Mouse (Mus musculus) bone marrow macrophage, adult 2 months (primary cell): ENCODE measurements around the gene Fh1.

Experiments
- CTCF ChIP-seq: IDR thresholded peaks from 2 replicates; pipeline ENCODE4 v1.5.1; 2012; ENCODE audit warnings: low read depth, mild to moderate bottlenecking, low read length, moderate library complexity
- POLR2A ChIP-seq: IDR thresholded peaks from 2 replicates; pipeline ENCODE4 v1.6.1; 2012; ENCODE audit warnings: mild to moderate bottlenecking, low read depth, low read length, borderline replicate concordance

DNA sequence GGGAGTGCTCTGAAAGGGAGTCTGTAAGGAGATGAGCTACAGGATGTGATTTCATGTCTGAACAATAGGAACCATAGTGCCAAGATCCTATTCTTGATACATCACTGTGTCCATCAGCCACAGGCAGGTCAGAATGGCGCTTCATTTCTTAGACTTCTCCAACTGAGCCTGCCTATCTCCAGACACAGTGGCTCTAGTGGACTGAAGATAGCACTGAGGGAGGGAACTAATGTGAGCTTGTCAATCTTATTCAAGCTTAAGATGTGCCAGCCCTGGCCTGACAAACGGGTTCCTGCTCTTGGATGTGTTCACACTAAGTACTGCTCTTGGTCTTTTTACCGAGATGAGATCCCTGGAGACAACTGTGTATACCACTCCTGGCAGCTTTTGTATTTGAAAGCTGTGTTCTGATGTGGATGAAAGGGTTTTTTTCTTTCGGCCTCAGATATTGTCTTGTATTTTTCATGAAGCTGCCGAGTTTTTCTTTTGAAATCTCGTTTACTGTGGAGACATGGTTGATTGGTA lies 59.8 kb downstream of the Fh1 start:
- TF ChIP-seq CTCF (no peak), POLR2A (no peak)
